Mouse (Mus musculus) embryonic facial prominence, embryonic 14.5 days (tissue): ENCODE results near the gene Gcnt7. TPM values are rescaled to one million over a fixed set of nuclear protein-coding genes. Genes with fewer than 3 reads are reported as not detected.

Experiments used
- ATAC-seq: fragments of 200-750 bp; cut with Nextera tagmentation; 2 replicates; pipeline ENCODE4 v1.8.0; 2017; ENCODE audit warnings: low read depth, moderate number of reproducible peaks, moderate TSS enrichment
- DNase-seq: peaks from one replicate; pipeline ENCODE4 v3.0.0-alpha.2; 2015; ENCODE audit warnings: low spot score
- H3K27ac ChIP-seq: fragments of 300-500 bp; sonication (generic); replicated peaks from 2 replicates; pipeline ENCODE4 v1.5.1; 2014; ENCODE audit warnings: low read depth, mild to moderate bottlenecking, low read length, moderate library complexity
- H3K27me3 ChIP-seq: fragments of 300-500 bp; sonication (generic); replicated peaks from 2 replicates; pipeline ENCODE4 v1.6.1; 2014; ENCODE audit warnings: low read length; ENCODE audit not compliant: control insufficient read depth, insufficient read depth
- H3K36me3 ChIP-seq: fragments of 300-500 bp; sonication (generic); 2 replicates; pipeline ENCODE4 v1.6.1; 2014; ENCODE audit warnings: low read length, mixed read lengths; ENCODE audit not compliant: control insufficient read depth, insufficient read depth
- H3K4me1 ChIP-seq: fragments of 300-500 bp; sonication (generic); 2 replicates; pipeline ENCODE4 v1.6.1; 2014; ENCODE audit warnings: antibody characterized with exemption, low read length; ENCODE audit not compliant: control insufficient read depth, insufficient read depth
- H3K4me2 ChIP-seq: fragments of 300-500 bp; sonication (generic); 2 replicates; pipeline ENCODE4 v1.6.1; 2014; ENCODE audit warnings: low read depth, mild to moderate bottlenecking, low read length, moderate library complexity, mixed read lengths
- H3K4me3 ChIP-seq: fragments of 300-500 bp; sonication (generic); 2 replicates; pipeline ENCODE4 v1.5.1; 2014; ENCODE audit warnings: low read depth, mild to moderate bottlenecking, low read length
- H3K9ac ChIP-seq: fragments of 300-500 bp; sonication (generic); 2 replicates; pipeline ENCODE4 v1.6.1; 2014; ENCODE audit warnings: low read depth, mild to moderate bottlenecking, low read length, moderate library complexity, mixed read lengths
- H3K9me3 ChIP-seq: fragments of 300-500 bp; sonication (generic); 2 replicates; pipeline ENCODE4 v1.6.1; 2016; ENCODE audit warnings: low read length; ENCODE audit not compliant: control insufficient read depth
- WGBS: fragments of 180-500 bp; shearing (Covaris S2); extraction: QIAGEN DNeasy Blood & Tissue Kit; methylation state at CpG from one replicate; pipeline ENCODE4 v1.1.7; 2014; 5-methylcytosine and 5-hydroxymethylcytosine counted together
- polyA plus RNA-seq: library from polyadenylated mRNA; unstranded; fragments of >200 nt; fragmentation: Nextera tagmentation; extraction: Ambion mirVana; gene quantifications from 2 replicates; pipeline ENCODE4 v1.2.1, GENCODE M21; 2014

Gene Gcnt7
- polyA plus RNA-seq, 1 experiment from 2014 or later: 0.67 TPM

DNA sequence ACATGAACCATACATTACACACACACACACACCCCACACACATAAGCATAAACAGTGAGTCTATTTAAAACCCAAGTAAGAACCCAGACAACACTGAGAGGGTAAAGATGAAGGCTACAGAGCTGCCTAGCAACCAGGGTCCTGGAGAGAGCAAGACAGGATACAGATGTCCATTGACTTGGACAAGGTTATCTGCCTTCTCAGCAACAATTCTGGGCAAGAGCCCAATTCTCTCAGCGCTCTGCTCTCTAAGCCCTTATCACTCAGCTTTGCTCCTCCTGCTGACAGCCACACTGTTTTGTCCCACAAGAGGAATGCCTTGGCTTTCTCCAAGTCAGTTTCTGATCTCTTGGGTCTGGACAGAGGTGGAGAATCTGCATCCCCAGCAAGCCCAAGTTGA, 27.8 kb downstream of the Gcnt7 start:
- 75% methylated on average over 1 of the region's 1 CpGs for WGBS
- Histone ChIP-seq H3K27ac (no peak overlapping the region), H3K4me1 (no peaks in the 10 kb centered on the region), H3K36me3 (no peaks in the 10 kb centered on the region), H3K4me3 (no peak overlapping the region), H3K9me3 (no peaks in the 10 kb centered on the region), H3K9ac (no peak overlapping the region), H3K4me2 (no peak overlapping the region), H3K27me3 (no peaks in the 10 kb centered on the region)
- DNase-seq: peak; percentile 34
- no peak for ATAC-seq

DNA sequence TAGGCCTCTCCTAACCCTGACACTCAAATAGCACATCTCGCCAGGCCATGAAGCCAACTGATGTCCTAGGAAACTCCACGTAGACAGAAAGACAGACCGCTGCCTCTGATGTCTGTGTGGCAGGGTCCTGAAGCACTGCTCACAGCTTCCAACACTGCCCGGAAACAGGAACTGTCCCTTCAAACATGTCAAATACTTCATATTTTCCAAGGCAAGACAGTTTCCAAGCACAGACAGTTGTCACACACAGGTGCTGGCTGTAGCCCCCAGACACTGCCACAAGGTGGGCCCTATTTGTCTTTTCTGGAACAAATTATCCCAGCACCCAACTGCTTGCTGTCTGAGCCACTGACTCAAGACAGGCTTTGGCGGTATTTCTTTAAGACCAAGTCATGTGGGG, 40.2 kb downstream of the Gcnt7 start:
- Histone ChIP-seq H3K36me3 (no peaks in the 10 kb centered on the region), H3K4me3 (no peak overlapping the region), H3K9me3 (no peaks in the 10 kb centered on the region), H3K27ac (no peak overlapping the region), H3K9ac (no peak overlapping the region), H3K27me3 (no peaks in the 10 kb centered on the region), H3K4me2 (no peak overlapping the region), H3K4me1 (no peaks in the 10 kb centered on the region)
- DNase-seq: no peak
- ATAC-seq: no peak
- 84% methylated on average over 5 of the region's 5 CpGs for WGBS

DNA sequence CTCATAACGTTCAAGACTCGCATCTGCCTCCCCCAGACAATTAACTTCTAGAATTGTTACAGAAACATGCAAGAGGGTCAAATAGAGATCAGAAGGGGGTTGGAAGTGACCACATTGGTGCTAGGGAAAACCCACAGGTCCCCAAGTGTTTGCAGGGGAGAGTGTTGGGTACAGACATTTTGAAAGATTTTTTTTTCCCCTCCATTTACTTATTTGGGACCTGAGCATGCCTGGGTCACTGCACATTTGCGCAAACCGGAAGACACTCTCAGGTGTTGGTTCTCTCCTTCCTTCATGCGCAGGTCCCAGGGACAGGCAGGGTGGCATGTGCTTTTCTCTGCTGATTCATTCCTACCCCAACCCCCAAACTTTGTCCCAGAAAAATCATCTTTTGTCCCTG, 41.5 kb downstream of the Gcnt7 start:
- Histone ChIP-seq H3K9me3 (no peaks in the 10 kb centered on the region), H3K4me1 (no peaks in the 10 kb centered on the region), H3K27ac (no peak overlapping the region), H3K27me3 (no peaks in the 10 kb centered on the region), H3K4me3 (no peak overlapping the region), H3K36me3 (no peaks in the 10 kb centered on the region), H3K4me2 (no peak overlapping the region), H3K9ac (no peak overlapping the region)
- 79% methylated on average over 5 of the region's 5 CpGs for WGBS
- DNase-seq (no peak), ATAC-seq (no peak)

DNA sequence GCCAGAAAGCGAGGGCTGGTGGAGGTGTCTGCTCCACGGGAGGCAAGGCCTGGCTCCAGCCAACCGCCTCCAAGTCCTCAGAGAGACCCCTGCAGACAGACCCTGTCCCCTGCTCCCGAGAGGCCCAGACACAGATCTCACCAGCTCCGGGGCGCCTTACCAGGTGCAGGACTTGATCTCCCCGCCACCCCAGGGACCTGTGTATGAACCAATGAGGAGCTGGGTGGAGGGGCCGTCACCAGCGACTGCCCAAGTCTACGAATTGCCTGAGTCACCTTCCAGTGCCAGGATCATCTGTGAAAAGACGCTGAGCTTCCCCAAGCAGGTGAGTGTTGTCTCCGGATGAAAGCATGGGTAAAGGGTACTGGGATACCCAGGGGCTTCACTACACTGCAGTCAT, 42.2 kb downstream of the Gcnt7 start:
- Histone ChIP-seq H3K36me3 (no peaks in the 10 kb centered on the region), H3K9me3 (no peaks in the 10 kb centered on the region), H3K4me1 (no peaks in the 10 kb centered on the region), H3K27ac (no peak overlapping the region), H3K27me3 (no peaks in the 10 kb centered on the region), H3K4me2 (no peak overlapping the region), H3K9ac (no peak overlapping the region), H3K4me3 (no peak overlapping the region)
- DNase-seq (no peak), ATAC-seq (no peak)
- WGBS: 56% methylated on average over 12 of the region's 12 CpGs

DNA sequence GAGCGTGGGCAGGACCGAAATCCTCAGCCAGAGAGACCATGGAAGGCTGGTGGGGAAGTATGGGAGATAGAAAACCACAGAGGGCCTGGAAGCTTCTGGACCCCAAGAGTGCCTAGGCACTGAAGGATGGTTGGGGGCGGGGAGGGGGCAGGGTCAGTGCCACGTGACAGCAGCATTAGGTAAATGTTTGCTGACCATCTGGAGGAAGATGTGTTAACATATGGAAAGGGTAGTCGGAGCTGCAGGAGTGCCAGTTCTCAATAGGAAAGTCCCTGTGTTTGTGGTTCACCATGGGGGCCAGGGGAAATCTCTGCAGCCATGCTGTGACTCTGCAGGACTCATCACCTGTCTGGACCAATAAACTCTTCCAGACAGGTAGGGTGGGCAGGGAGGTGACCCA, 44.5 kb downstream of the Gcnt7 start:
- 44% methylated on average over 5 of the region's 5 CpGs for WGBS
- H3K27me3 ChIP-seq: no peaks in the 10 kb centered on the region
- no peak for ATAC-seq
- H3K9me3 ChIP-seq: no peaks in the 10 kb centered on the region
- no peak for DNase-seq
- H3K4me3 ChIP-seq: no peak overlapping the region
- H3K27ac ChIP-seq: no peak overlapping the region
- H3K36me3 ChIP-seq: no peaks in the 10 kb centered on the region
- H3K4me2 ChIP-seq: no peak overlapping the region
- no peaks in the 10 kb centered on the region for H3K4me1 ChIP-seq
- no peak overlapping the region for H3K9ac ChIP-seq

- 11% methylated on average over 4 of the region's 4 CpGs for WGBS
- Histone ChIP-seq H3K27ac (no peak overlapping the region), H3K4me2 (no peak overlapping the region), H3K36me3 (no peaks in the 10 kb centered on the region), H3K4me3 (no peak overlapping the region), H3K27me3 (no peaks in the 10 kb centered on the region), H3K4me1 (no peaks in the 10 kb centered on the region), H3K9me3 (no peaks in the 10 kb centered on the region), H3K9ac (no peak overlapping the region)
- DNase-seq: peak; percentile 54
- peak; percentile 74 for ATAC-seq
Measured at GRCm38 (mm10) chr2:172413273-172413672, 45.1 kb downstream of the Gcnt7 start.

- H3K36me3 ChIP-seq: no peaks in the 10 kb centered on the region
- DNase-seq: peak; percentile 86
- no peak overlapping the region for H3K4me3 ChIP-seq
- no peak overlapping the region for H3K9ac ChIP-seq
- H3K4me1 ChIP-seq: no peaks in the 10 kb centered on the region
- WGBS: 2% methylated on average over 9 of the region's 9 CpGs
- no peak overlapping the region for H3K4me2 ChIP-seq
- H3K9me3 ChIP-seq: no peaks in the 10 kb centered on the region
- peak; percentile 75 for ATAC-seq
- H3K27me3 ChIP-seq: no peaks in the 10 kb centered on the region
- H3K27ac ChIP-seq: no peak overlapping the region
Measured at GRCm38 (mm10) chr2:172412454-172412853, 45.9 kb downstream of the Gcnt7 start.

GRCm38 (mm10) chr2:172411091-172411490, 47.3 kb downstream of the Gcnt7 start:
- Histone ChIP-seq H3K27me3 (no peaks in the 10 kb centered on the region), H3K36me3 (no peaks in the 10 kb centered on the region), H3K4me3 (no peak overlapping the region), H3K9ac (no peak overlapping the region), H3K27ac (no peak overlapping the region), H3K4me2 (no peak overlapping the region), H3K4me1 (no peaks in the 10 kb centered on the region), H3K9me3 (no peaks in the 10 kb centered on the region)
- ATAC-seq (peak; percentile 53; the same call in 1 of the 2 replicates), DNase-seq (no peak)
- 76% methylated on average over 11 of the region's 11 CpGs for WGBS

DNA sequence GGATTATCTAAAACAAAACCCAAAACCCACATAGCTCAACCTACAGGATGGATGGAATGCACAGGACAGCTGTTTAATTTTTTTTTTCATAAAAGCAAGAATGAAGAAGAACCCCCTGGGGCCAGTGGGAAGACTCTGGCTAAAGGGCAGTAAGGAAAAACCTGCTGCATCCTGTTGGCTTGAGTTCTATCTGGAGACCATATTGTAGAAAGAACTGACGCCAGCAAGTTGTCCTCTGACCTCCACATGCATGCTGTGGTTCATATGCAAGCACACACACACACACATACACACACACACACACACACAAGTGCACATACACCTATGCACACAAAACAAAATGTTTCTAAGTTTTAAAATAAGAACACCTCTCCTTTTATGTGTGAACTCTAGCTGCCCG, 47.7 kb downstream of the Gcnt7 start:
- Histone ChIP-seq H3K9me3 (no peaks in the 10 kb centered on the region), H3K36me3 (no peaks in the 10 kb centered on the region), H3K27me3 (no peaks in the 10 kb centered on the region), H3K4me1 (no peaks in the 10 kb centered on the region), H3K27ac (no peak overlapping the region), H3K9ac (no peak overlapping the region), H3K4me3 (no peak overlapping the region), H3K4me2 (no peak overlapping the region)
- DNase-seq: no peak
- no peak for ATAC-seq
- 74% methylated on average over 2 of the region's 2 CpGs for WGBS
